Mouse (Mus musculus) MEL (cell line): ENCODE measurements around the gene Wnt10b.

Experiments
- CTCF ChIP-seq, 3 experiments: IDR thresholded peaks in 2 of 3; conservative IDR thresholded peaks in 1 of 3; 2 replicates each; pipeline ENCODE4 v1.5.1; 2011 to 2012; ENCODE audit warnings: low read length in 3 of 3, low read depth in 2 of 3, mild to moderate bottlenecking in 2 of 3, improper control_type of control experiment in 1 of 3, inconsistent platforms in 1 of 3, mixed read lengths in 1 of 3, moderate library complexity in 1 of 3; ENCODE audit not compliant: control insufficient read depth in 1 of 3, insufficient read depth in 1 of 3, poor library complexity in 1 of 3, severe bottlenecking in 1 of 3
- EP300 ChIP-seq, 2 experiments: IDR thresholded peaks; 2 replicates each; pipeline ENCODE4 v1.6.1; 2011; ENCODE audit warnings: improper control_type of control experiment in 2 of 2, low read length in 2 of 2, low read depth in 1 of 2, mild to moderate bottlenecking in 1 of 2
- MAX ChIP-seq: IDR thresholded peaks from 2 replicates; pipeline ENCODE4 v1.6.1; 2011; ENCODE audit warnings: low read length, improper control_type of control experiment
- MAZ ChIP-seq: IDR thresholded peaks from 2 replicates; pipeline ENCODE4 v1.6.1; 2012; ENCODE audit warnings: low read depth, mild to moderate bottlenecking, inconsistent platforms, low read length, improper control_type of control experiment
- MYC ChIP-seq: IDR thresholded peaks from 2 replicates; pipeline ENCODE4 v1.6.1; 2011; ENCODE audit warnings: low read depth, mild to moderate bottlenecking, low read length, improper control_type of control experiment, moderate library complexity
- POLR2A ChIP-seq, 2 experiments: IDR thresholded peaks; 2 replicates each; pipeline ENCODE4 v1.6.1; 2011 to 2012; ENCODE audit warnings: low read length in 2 of 2, mild to moderate bottlenecking in 2 of 2, control low read depth in 1 of 2, improper control_type of control experiment in 1 of 2, low read depth in 1 of 2, moderate library complexity in 1 of 2; ENCODE audit not compliant: control insufficient read depth in 1 of 2, insufficient read depth in 1 of 2, poor library complexity in 1 of 2
- POLR2AphosphoS5 ChIP-seq: IDR thresholded peaks from 2 replicates; pipeline ENCODE4 v1.6.1; 2012; ENCODE audit warnings: low read depth, borderline replicate concordance, mild to moderate bottlenecking, inconsistent platforms, low read length, moderate library complexity, mixed read lengths
- RAD21 ChIP-seq: IDR thresholded peaks from 2 replicates; pipeline ENCODE4 v1.6.1; 2011; ENCODE audit warnings: mild to moderate bottlenecking, low read depth, low read length, improper control_type of control experiment
- SMC3 ChIP-seq: IDR thresholded peaks from 2 replicates; pipeline ENCODE4 v1.6.1; 2011; ENCODE audit warnings: low read depth, low read length, improper control_type of control experiment
- USF1 ChIP-seq: IDR thresholded peaks from 2 replicates; pipeline ENCODE4 v1.6.1; 2014; ENCODE audit warnings: low read depth, mild to moderate bottlenecking, inconsistent platforms, low read length, improper control_type of control experiment, moderate library complexity
- ZMIZ1 ChIP-seq: IDR thresholded peaks from 2 replicates; pipeline ENCODE4 v1.6.1; 2012; ENCODE audit warnings: low read depth, mild to moderate bottlenecking, inconsistent platforms, low read length, improper control_type of control experiment, moderate library complexity
- ZNF384 ChIP-seq: IDR thresholded peaks from 2 replicates; pipeline ENCODE4 v1.6.1; 2012; ENCODE audit warnings: low read depth, mild to moderate bottlenecking, inconsistent platforms, low read length, improper control_type of control experiment

DNA sequence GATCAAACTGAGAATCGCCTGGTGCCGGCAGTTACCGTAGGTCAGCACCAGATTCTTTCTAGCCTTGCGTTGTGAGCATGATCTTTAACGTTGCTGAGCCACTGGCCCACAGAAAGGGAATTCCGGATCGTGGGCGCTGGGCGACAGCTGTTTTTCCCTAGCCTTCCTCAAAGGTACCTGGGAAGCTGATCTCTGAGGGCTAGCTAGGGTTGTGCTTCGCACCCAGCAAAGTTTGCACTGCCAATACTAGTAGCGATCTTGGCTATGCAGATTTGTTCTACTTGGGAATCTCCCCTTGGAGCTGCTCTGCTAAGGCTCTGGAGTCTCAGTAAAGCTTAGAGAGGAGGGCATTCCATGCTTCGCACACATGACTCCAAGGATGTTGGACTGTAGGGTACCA is 13.3 kb upstream of the Wnt10b start:
- TF ChIP-seq MAX = no peak
- TF ChIP-seq USF1 = no peak
- no peak for TF ChIP-seq POLR2A (IDR thresholded peaks at IDR 0.05; ENCODE audit: control insufficient read depth in 1 of 2, insufficient read depth in 1 of 2, low read depth in 1 of 2, low read length in 2 of 2, poor library complexity in 1 of 2)
- TF ChIP-seq ZMIZ1 = no peak
- TF ChIP-seq POLR2AphosphoS5 = no peak
- TF ChIP-seq SMC3 = no peak
- no peak for TF ChIP-seq EP300 (IDR thresholded peaks at IDR 0.05; ENCODE audit: low read depth in 1 of 2, low read length in 2 of 2)
- no peak for TF ChIP-seq RAD21
- no peak for TF ChIP-seq CTCF (IDR thresholded peaks at IDR 0.05 in 2 of 3, conservative IDR thresholded peaks at IDR 0.05 in 1 of 3; ENCODE audit: control insufficient read depth in 1 of 3, insufficient read depth in 1 of 3, low read depth in 2 of 3, low read length in 3 of 3, poor library complexity in 1 of 3, severe bottlenecking in 1 of 3)
- no peak for TF ChIP-seq MYC
- no peak for TF ChIP-seq ZNF384
- TF ChIP-seq MAZ = no peak
